Mouse (Mus musculus) fibroblast of lung, adult 2 months (primary cell): ENCODE data around the gene Pdzph1.

ENCODE experiments used
- DNase-seq: peaks from one replicate; pipeline ENCODE4 v3.0.0-alpha.2; 2011; ENCODE audit warnings: low read depth

The Pdzph1 gene

DNA sequence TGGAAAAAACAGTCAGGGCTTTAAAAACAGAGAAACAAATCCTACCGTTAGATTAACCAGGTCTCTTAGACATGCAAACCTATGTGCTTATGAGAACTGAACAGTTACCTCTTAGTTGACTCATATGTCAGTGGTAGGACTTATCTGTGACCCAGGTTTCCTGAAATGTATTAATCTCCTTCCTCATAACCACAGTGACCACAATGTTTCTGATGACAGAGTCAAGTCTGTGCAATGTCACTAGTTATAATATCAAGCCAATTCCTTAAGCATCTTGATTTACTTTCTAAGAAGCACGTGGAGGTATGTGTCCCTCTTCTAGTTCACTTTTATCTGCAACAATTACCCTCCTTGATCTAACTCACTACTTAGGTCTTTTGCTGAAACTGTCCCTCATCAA is 68.4 kb downstream of the Pdzph1 start:
- DNase-seq = no peak

DNA sequence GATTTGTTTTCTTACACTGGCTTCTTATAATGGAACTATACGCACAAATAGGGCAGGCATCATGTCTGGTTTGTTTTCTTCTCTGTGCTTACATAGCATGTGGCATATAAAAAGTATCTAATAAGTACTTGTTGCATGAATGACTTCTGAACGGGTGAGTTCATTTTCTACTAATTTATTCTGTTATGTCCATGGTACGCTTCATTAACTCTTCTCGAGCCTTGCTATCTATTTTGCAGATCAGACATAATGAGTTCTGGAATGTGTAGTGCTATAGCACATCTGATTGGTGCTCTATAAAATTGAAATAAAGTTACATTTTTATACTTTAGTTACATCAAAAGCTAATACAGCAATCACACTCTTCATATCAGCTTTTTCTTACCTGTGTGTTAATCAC is 71.2 kb downstream of the Pdzph1 start:
- no peak for DNase-seq

DNA sequence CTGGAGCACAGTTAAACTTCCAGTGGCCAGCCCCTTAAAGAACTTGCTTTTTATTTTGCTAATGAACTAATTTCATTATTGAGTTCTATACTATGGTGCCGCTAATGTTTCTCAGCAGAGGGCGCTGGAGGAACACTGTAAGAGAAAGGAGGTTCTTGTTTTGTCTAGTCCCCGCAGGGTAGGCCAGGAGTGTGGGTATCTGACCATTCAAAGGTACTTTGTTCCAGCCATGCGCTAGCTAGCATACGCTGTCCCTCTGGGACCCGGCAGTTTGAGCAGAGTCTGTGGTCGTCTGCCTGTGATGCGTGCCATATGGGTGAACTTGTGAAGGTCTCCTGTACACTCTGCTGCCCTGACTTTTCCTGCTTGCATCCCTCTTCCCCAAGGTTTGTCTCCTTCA is 72.1 kb downstream of the Pdzph1 start:
- DNase-seq = no peak

DNA sequence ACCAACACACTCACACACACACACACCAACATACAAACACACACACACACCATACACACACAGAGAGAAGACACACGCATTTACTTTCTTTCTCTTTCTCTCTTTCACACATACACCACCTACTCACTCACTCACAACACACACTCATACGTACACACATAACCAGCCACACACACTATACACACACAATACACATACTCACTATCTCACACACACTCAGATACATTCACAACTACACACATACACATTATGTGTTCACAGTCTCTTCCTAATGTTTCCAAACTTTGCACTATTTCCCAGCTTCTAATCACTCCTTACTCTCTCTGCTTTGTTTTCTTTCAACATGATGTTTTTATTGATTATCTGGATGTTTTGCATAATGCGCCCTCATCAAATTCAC is 72.6 kb downstream of the Pdzph1 start:
- DNase-seq = no peak

DNA sequence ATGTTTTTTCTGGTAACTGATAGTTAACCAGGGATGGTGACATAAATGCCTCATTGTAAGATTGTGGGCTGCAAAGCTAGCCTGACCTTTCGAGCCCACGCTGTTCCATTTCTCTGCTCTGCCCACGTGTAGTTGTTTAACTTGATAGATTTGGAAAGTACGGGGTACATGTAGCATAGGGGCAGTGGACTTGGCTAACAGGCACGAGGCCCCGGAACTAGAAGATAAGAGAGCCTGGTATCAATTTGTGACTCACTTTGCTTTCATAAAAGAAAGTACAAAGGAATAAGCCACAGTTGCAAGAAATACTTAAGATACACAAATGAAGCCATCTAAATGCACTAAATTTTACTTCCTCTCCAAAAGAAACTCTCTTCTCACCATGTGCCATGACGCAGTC is 79.6 kb downstream of the Pdzph1 start:
- DNase-seq = no peak

DNA sequence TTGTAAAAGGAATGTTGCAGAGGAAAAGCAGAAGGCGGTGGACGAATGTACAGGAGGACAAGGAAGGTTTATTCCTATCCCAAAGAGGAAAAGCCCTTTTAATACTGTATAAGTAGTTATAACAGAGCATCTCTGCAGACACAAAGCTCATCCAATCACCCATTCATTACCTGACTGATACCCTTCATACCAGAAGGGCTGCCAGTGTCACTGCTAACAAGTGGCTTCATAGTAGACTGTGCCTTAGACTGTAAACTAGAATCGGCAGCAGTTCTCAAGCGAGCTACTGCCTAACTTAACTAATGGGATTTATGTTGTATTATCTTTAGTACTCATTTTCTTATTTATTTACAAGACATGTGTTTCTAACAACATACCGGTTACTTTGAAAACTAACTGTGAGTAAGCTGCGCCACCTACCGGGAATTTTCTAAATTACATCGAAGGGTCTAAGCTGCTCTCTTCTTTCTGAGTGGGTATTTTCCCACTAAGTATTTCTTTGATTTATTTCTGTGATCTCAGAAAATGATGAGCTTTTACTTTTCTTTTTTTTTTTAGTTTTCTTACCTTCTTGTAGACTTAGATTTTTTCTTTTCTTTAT is 82.0 kb downstream of the Pdzph1 start:
- DNase-seq = peak; percentile 15

DNA sequence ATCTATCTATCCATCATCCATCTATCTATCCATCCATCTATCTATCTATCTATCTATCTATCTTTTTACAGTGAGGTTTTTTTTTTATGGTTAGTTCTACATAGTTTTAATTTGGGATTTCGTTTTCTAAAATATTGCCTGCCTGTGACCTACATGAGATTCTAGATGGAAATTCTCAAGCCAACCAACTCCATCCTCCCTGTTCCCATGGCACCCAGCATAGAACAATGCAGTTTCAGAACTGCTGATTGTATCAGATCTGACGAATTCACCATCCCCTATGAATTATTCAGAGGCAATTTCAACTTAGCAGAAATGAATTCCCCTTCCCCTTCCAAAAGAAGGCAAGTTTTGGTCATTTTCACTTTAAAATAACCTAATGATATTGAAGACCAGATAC is 85.2 kb downstream of the Pdzph1 start:
- DNase-seq = no peak

DNA sequence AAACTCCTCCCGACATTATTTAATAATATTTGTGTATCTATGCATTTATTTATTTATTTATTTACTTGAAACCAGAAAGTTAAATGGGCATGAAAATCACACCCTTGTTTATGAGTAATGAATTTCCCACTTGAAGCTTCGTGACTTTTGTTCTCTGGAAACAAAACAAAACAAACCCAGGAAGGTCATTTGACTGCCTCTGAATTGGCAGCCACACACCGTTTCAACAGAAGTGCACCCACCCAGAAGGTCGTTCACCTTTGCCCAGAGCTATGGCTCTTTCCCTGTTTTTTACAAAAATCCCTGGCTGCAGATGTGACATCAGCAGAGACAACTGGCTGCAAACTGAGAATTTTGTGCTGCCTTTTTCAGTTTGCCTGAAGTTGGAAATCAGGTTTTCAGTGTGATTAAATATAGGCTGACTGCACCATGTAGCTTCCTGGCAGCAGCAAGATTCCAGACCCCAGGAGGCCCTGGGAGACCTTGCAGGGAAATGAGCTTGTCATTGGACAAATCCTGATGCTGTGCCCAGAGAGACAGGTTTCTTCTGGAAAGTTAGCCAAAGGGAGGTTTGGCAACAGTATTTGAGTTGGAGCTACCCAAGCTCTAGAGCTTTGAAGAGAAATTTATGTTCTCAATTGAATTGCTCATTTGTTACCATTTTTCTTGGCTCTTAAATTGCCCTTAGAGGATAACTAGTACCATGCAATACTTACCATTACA is 99.5 kb downstream of the Pdzph1 start:
- no peak for DNase-seq

DNA sequence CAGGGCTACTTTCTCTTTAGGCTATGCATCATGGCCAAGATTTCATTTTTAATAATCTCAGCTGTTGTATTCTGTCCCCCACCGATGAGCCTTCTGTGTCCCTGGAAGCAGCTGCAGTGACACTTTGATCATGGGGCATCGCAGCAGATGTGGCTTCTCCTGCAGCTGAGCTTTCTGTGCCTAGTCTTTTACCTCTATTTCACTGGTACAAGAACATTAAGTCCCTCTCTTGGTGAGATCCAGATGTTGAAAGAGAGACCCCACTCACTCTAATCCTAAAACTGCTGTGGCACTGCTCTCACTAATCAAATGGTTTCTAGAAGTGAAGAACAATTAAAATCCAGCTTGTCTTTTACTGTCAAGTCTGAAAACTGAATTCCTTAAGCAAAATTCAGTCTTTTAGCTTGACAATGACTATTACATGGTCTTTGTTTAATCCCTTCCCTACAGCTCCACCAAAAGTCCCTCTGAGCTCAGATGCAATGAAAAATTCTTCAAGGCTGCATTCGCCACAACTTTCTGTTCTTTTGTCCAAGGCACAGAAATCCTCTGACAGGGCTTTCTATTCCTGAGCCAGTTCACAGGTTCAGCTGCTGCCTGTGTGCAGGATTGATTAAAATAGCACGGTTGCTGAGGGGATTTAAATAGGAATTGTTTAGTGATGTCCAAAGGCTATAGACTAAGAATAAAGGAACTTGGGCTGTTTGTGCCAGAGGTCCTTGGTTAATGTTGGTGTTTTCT is 101.1 kb downstream of the Pdzph1 start:
- DNase-seq = no peak

DNA sequence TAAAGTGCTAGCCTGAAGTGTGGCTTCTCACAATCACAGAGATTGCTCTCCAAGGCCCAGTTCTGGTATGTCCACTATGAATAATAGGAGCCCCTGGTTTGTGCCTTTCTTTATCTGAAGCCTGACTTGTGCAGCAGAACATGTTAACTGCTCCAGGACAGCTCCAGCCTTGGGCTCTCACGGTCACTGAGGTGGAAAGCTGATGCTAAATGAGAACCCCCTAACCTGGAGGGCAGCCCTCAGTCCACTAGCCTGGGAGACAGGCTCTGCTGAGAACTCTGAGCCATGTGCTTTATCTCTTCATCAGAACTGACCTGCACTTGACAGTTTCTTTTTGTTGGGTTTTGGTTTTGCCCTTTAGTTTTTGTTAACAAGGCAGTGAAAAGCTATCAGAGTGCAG is 106.8 kb downstream of the Pdzph1 start:
- no peak for DNase-seq

DNA sequence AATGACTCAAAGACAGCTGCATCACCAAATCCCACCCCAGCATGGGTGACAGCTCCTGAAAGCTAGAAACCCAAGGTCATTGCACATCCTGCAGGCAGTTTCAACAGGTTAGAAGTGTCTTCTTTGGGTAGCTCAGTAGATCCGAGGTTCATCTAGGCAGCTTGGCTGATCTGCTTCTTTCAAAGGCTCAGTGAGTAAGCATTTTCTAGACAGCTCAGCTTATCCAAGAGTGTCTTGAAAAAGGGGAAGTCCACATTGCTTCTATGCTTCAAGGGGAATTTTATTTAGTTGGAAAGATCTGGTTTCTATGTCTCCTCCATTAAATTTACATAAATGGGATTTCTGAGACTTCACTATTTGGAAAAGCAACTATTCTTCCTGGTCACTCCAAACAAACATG is 117.8 kb downstream of the Pdzph1 start:
- DNase-seq = no peak

DNA sequence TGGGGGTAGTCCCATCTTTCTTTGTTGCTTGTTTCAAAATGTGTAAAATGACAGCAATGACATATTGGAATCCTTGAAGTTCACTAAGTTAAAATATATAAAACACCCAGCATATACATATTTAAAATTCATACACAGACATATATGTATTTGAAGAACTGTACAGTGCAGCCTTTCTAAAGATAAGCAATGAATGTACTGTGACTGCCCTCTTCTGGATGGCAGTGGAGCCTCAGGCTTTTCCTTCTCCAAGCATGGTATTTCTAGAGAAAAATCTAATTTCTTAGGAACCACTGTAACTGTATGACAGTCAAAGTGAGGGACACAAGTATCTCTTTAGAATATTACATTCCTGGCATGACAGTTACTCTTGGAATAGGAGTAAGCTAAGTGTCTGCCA is 120.4 kb downstream of the Pdzph1 start:
- no peak for DNase-seq
